Mouse (Mus musculus) large intestine, adult 2 months (tissue): ENCODE data around the gene Atp10a. TPM values are rescaled to one million over a fixed set of nuclear protein-coding genes. Genes with fewer than 3 reads are reported as not detected.
"Not testable (repeated sequence)": the region's sequence is repeated elsewhere in the genome, so short reads cannot be mapped to it uniquely, and the experiment has no call there.

Experiments
- DNase-seq: peaks from one replicate; pipeline ENCODE4 v3.0.0-alpha.2; 2012; ENCODE audit warnings: low read depth, low spot score
- WGBS: fragments of 180-500 bp; shearing (Covaris S2); methylation state at CpG from one replicate; pipeline ENCODE4 v1.1.7; 2018; 5-methylcytosine and 5-hydroxymethylcytosine counted together
- polyA plus RNA-seq: library from polyadenylated mRNA; depleted of rRNA; stranded (reverse); fragments of >200 nt; gene quantifications from 2 replicates; pipeline ENCODE4 v1.2.3, GENCODE M21; 2012

Atp10a gene
- polyA plus RNA-seq, 1 experiment, result 1.5 TPM

- DNase-seq, result no peak
- WGBS, result 76% methylated on average over 3 of the region's 3 CpGs
These were observed 114.3 kb downstream of the Atp10a start for GRCm38 (mm10) chr7:58770254-58770653.

GRCm38 (mm10) chr7:58772048-58772690 is 116.2 kb downstream of the Atp10a start:
- no peak for DNase-seq
- WGBS, result 75% methylated on average over 6 of the region's 6 CpGs

DNA sequence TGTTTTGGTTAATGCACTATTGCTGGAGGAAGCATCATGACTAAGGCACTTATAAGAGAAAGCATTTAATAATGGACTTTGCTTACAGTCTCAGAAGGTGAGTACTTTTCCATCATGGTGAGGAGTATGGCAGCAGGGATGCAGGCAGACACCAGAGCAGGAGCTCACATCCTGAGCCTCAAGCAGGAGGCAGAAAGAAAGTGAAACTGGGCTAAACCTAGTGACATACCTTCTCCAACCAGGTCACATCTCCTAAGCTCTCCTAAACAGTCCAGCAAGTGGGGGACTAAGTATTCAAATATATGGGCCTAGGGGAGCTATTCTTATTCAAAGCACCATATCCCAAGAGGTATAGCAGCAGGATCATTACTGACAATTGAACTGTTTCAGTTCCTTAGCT is 123.2 kb downstream of the Atp10a start:
- DNase-seq, result no peak

GRCm38 (mm10) chr7:58786986-58787385 is 131.0 kb downstream of the Atp10a start:
- DNase-seq, result no peak
- 87% methylated on average over 4 of the region's 4 CpGs for WGBS

DNA sequence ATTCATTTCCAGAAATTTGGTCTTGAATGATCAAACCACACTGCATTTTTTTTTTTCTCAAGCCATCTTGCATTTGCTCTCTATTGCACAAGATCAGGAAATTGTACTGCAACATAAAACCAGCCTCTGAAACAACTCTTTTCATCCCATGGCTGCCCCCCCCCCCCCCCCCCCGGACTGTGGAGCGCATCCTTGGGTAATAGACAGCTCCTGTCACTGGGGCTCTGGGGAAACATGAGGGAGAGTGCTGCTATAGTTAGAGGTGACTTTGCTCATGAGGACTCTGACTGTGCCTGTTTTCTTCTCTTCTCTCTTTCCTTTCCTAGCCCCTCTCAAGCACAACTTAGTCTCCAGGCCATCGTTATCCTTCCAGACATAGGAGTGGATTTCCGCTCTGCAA is 131.6 kb downstream of the Atp10a start:
- 61% methylated on average over 4 of the region's 4 CpGs for WGBS
- no peak for DNase-seq

DNA sequence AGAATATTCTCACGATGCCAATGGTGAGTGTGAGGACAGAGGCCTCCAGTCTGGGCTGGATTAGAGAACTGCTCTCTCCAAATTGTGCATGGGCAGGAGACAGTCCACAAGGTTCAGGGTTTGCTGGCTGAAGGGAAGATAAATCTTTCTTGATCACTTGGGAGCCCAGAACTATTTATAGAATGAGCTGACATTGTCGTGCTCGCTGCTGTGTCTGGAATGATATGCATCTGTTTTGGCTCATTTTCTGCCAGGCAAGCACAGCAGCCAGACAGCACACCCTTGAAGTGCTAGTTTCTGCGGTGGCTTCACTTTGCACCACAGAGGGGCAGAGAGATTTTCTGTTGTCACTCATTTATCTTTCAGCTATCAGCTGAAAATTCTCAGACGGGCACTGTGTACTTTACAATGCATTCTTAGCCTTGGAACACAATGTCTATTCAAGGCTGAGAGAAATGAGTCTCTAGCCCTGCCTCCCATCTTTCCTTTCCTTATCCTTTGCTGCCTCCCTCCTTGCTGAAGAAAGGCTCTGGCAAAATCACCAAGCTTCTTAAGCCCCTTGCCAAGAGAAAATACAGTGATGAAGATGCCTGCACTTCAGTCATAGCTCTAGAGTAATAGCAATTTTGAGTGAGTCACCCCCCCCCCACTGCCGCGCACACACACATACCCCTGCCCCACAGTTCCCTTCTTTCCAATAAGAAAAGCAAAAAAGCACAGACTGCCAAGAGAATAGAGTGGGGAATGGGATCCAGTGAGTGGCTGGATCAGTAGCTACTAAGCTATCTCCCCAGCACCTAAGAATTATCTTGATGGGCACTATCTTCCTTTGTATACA is 132.7 kb downstream of the Atp10a start:
- 56% methylated on average over 7 of the region's 7 CpGs for WGBS
- DNase-seq, result no peak

DNA sequence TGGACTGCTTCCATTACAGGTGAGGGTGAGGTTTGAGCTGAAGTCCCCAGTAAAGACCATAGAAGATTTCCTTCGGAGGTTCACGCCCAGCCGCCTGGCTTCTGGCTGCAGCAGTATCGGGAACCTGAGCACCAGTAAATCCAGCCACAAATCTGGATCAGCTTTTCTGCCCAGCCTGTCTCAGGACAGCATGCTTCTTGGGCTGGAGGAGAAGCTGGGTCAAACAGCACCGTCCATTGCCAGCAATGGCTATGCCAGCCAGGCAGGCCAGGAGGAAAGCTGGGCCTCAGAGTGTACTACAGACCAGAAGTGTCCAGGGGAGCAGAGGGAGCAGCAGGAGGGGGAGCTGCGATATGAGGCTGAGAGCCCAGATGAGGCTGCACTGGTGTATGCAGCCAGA is 141.3 kb downstream of the Atp10a start:
- 93% methylated on average over 6 of the region's 6 CpGs for WGBS
- no peak for DNase-seq

DNA sequence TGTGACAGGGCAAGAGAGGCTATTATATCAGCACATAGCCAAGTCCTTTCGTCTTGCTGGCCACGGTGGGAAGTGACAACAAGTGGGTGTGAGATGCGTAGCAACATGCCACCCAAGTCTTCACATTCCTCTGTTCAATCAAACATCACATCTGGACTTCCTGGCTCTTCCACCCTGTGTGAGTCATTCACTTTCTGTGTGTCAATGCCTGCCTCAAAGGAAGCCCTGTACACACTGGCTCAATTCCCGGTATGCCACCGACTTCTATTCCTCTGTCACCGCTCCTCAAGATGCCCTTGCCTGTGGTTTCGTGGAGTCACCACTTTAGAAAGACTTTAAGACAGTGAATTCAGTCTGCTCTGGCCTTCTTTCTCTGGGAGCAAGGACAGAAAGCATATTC is 144.9 kb downstream of the Atp10a start:
- no peak for DNase-seq
- 85% methylated on average over 7 of the region's 7 CpGs for WGBS

DNA sequence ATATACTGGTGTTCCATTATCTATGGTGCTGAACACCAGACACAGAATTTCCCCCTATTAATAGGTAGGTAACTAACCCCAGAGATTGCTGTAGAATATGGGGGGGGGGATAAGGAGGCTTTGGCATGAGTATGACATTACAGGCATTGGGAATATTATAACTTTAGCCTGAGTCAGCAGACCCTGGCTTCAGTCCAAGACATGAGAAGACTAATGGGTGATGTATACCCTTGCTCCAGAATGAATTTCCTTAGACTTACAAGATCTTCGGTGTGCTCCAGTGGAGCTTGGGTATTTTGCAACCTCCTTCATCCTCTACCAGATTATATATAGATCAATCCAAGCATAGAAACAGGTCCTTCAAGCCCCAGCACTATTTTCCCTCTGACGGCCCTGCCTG is 145.8 kb downstream of the Atp10a start:
- no peak for DNase-seq
- WGBS, result 86% methylated on average over 2 of the region's 2 CpGs

DNA sequence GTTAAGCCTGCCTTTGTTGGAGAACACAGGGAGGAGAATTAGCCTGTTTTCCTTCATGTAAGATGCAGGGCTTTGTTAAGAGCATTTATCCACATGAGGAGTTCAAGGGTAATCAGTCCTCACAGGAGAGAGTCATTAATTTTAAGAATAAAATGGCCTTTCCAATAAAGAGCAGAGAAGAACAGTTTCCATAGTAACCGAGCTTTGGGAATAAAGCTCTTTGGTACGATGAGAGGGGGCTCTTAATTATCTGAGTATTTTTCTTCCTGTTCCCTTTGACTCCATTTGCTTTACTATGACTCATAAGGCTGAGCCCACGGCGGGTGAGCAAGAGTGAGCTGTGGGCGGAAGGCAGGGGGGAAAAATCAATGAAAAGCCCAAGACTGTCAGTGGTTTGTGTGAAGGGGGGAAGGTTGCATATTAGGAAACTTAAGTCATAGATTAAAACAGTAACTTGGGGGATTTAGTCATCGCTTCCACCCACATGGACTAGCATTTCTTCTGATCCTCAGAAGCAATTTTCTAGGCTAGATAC is 166.2 kb downstream of the Atp10a start:
- WGBS, result 65% methylated on average over 6 of the region's 6 CpGs

DNA sequence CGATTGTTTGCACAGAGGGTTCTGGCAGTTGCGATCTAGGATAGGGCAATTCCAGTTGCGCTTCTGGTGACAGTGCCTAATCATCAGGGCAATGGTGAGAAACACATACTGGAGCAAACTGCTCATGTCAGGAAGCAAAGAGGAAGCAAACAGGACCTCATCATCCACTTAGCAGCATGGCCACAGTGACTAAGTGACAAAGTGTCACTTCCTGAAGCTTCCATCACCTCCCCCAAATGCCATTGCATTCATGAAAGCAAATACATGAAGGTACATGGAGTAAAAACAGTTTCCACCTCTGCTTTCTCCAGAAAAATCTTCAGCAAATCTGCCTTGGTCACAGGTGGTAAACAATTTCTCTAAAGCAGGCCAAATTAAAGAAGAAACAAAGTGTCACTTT is 168.7 kb downstream of the Atp10a start:
- DNase-seq, result no peak
- WGBS, result 89% methylated on average over 3 of the region's 3 CpGs

More for the DNA sequence above, 166.2 kb downstream of the Atp10a start:
- no peak for DNase-seq

DNA sequence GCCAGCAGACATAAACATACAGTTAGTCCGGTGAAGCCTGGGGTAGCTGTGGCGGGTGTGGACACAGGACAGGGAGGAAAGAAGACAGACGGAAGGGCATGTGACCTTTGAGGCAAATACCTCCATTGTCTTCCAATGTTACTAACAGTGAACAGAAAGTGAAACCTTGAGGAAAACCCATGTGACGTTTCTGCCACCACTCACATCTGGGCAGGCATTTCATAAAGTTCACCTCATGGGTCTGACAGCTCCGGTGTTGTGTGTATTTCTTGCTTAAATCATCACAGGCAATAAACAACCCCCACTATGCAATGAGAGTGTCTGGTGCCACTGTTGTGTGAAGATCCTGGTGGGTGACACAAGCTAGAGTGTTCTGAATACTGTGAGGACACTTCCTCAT is 173.1 kb downstream of the Atp10a start:
- 51% methylated on average over 5 of the region's 5 CpGs for WGBS
- DNase-seq, result no peak

- WGBS, result 84% methylated on average over 32 of the region's 32 CpGs
- not testable (repeated sequence) for DNase-seq
These were observed 181.1 kb downstream of the Atp10a start for GRCm38 (mm10) chr7:58836855-58837606.

- 50% methylated on average over 2 of the region's 2 CpGs for WGBS
- DNase-seq, result peak; percentile 24
These were observed 184.4 kb downstream of the Atp10a start for GRCm38 (mm10) chr7:58840367-58840766.

DNA sequence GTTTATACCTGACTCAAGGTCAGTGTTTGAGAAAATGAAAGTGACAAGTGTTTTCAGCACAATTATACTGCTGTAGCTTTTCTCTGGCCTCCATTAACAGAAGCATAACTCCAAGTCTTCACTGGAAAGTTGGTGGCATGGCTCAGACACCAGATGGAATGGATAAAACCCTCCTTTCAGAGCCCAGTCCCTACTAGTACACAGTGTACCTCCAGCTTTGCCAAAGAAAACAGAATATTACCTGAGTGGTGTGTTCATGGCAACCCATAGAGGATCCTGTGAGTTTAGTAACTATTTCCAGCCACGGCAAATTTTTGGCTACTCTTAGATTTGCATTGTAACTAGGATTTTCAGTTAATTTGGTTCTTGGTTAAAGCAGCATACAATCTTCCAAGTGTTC is 185.1 kb downstream of the Atp10a start:
- no peak for DNase-seq
- WGBS, result 88% methylated on average over 1 of the region's 1 CpGs

GRCm38 (mm10) chr7:58842818-58843217 is 186.9 kb downstream of the Atp10a start:
- WGBS, result 32% methylated on average over 3 of the region's 3 CpGs
- DNase-seq, result no peak

DNA sequence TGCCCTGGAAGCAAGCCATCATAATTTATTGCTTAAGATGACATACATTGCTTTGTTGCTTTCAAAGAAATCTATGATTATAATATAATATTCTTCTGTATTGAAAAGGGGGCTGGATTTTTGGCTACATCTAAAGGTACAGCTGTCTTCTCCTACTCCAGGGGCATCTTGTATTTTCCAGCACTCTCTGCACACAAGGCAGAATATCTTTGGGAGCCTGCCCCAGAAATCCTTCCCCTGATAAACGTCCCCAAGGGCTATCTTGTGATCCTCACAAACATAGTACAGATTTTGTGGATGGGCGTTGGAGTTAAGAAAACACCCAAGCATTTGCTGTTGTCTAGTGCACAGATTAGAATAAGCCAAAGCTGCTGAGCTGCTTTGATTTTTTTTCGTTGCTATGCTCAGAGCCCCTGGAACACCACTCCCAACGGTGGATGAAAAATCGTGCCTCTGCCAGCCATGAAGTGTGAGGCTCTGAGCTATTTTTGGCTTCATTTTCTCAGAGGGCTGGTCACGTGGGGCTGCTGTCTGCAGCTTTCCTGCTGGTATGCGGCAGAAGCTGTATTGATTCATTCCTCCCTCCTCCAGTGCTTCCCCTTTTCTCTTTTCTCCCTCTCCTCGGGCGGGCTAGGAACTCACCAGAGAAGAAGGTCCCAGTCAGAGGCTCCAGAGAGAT is 187.9 kb downstream of the Atp10a start:
- WGBS, result 5% methylated on average over 9 of the region's 9 CpGs
- DNase-seq, result no peak

DNA sequence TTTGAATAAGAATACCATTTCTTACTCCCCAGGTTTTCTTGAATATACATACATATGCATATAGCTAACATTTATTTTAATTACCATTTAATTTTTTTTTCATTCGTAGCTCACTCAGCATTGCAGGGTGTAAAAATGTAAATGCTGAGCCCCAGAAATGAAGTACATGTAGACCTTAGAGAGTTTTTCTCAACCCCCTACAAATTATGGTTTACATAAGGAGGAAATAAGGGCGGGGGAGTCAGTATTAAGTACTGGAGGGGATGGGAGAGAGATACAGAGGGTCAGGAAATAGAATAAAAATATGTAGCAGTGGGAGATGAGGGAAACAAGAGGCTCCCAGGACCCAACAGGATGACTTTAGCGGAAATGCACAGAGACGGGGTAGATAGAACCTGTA is 188.5 kb downstream of the Atp10a start:
- 54% methylated on average over 4 of the region's 4 CpGs for WGBS

GRCm38 (mm10) chr7:58858921-58859320 is 203.0 kb downstream of the Atp10a start:
- DNase-seq, result no peak
- WGBS, result 84% methylated on average over 4 of the region's 4 CpGs

More for the DNA sequence above, 188.5 kb downstream of the Atp10a start:
- DNase-seq, result no peak

DNA sequence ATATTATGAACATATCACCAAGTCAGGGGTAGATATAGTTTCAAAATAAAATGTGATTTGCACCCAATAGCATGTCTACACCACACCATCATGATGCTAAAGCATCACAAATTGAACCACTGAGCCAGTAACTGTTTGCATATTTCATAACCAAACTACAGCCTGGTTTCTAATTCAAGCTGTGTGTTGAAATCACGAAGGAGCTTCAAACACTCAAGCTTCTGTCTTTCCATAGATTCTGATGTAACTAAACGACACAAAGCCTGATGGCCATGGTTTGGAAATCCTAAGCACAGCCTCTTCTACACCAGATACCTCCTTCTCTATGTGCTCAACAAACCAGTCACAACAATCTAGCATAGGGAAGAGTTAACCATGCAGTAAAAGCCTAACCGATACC is 207.2 kb downstream of the Atp10a start:
- 70% methylated on average over 3 of the region's 3 CpGs for WGBS
- no peak for DNase-seq
